ENCODE assay signal across 19 mouse cellular contexts in genomic region chr5:119329860-119330259, GRCm38 (mm10).
"Had no signal": no experiment of that assay in that cellular context is flagged by ENCODE, and none has a peak within 500 bp of the region (broad histone marks: within the 10 kb centered on the region; RNA-seq: fewer than 3 reads in every experiment).

No protein-coding gene starts in this region.

- H3K27ac ChIP-seq: midbrain, embryonic 10.5 days; midbrain, embryonic 12.5 days; neural tube, embryonic 13.5 days; neural tube, embryonic 15.5 days had no signal

- H3K9ac ChIP-seq: lung, embryonic 14.5 days; midbrain, embryonic 12.5 days; neural tube, embryonic 13.5 days; neural tube, embryonic 15.5 days had no signal

- DNase-seq: lung, embryonic 14.5 days; lung, postnatal 10 days; lung, postnatal 4 days; midbrain, embryonic 14.5 days; retina, postnatal 1 day; right cerebral cortex, adult 18-20 months; right cerebral cortex, postnatal 25 days; right cerebral cortex, postnatal 4 days; spleen, adult 18-20 months; thymus, adult 2 months; thymus, postnatal 25 days; thymus, postnatal 4 days had no signal

- H3K4me1 ChIP-seq: midbrain, embryonic 10.5 days; midbrain, embryonic 12.5 days; neural tube, embryonic 13.5 days; neural tube, embryonic 15.5 days had no signal

- H3K27me3 ChIP-seq: neural tube, embryonic 13.5 days; neural tube, embryonic 15.5 days had no signal

- ATAC-seq: midbrain, embryonic 16.5 days had no signal

- H3K36me3 ChIP-seq: midbrain, embryonic 10.5 days; midbrain, embryonic 12.5 days; neural tube, embryonic 13.5 days; neural tube, embryonic 15.5 days had no signal

- H3K4me3 ChIP-seq: megakaryocyte, embryonic 14.5 days; midbrain, embryonic 10.5 days; midbrain, embryonic 12.5 days; myocyte; neural tube, embryonic 13.5 days; neural tube, embryonic 15.5 days had no signal

- H3K4me2 ChIP-seq: lung, embryonic 14.5 days; midbrain, embryonic 12.5 days; neural tube, embryonic 13.5 days; neural tube, embryonic 15.5 days had no signal

- H3K9me3 ChIP-seq: megakaryocyte, embryonic 14.5 days; midbrain, embryonic 10.5 days; midbrain, embryonic 12.5 days; neural tube, embryonic 13.5 days; neural tube, embryonic 15.5 days had no signal
